Mouse (Mus musculus) MEL (cell line): Measurements from ENCODE around the gene Gm20721. TPM values are rescaled to one million over a fixed set of nuclear protein-coding genes. Genes with fewer than 3 reads are reported as not detected.
A peak's percentile ranks its signal among the peaks of the same experiment; 100 is the strongest.

Experiments
- DNase-seq: peaks from one replicate; pipeline ENCODE4 v3.0.0; 2011; ENCODE audit warnings: low read depth, low spot score
- H3K27ac ChIP-seq: 2 replicates; pipeline ENCODE4 v1.5.1; 2012; ENCODE audit warnings: low read depth, mild to moderate bottlenecking, control low read depth, low read length, moderate library complexity; ENCODE audit not compliant: control insufficient read depth
- H3K27me3 ChIP-seq, 2 experiments: fragments of 150-350 bp in 1 of 2; sonication (generic) in 1 of 2; 2 replicates each; pipeline ENCODE4 v1.6.1; 2012; ENCODE audit warnings: low read length in 2 of 2, mild to moderate bottlenecking in 2 of 2, improper control_type of control experiment in 1 of 2, moderate library complexity in 1 of 2; ENCODE audit not compliant: insufficient read depth in 2 of 2, control insufficient read depth in 1 of 2
- H3K36me3 ChIP-seq, 2 experiments: 2 replicates each; pipeline ENCODE4 v1.6.1; 2012 to 2014; ENCODE audit warnings: low read length in 2 of 2, improper control_type of control experiment in 1 of 2, inconsistent platforms in 1 of 2, mild to moderate bottlenecking in 1 of 2; ENCODE audit not compliant: insufficient read depth in 2 of 2, control insufficient read depth in 1 of 2
- H3K4me1 ChIP-seq, 2 experiments: fragments of 150-350 bp in 1 of 2; sonication (generic) in 1 of 2; 2 replicates each; pipeline ENCODE4 v1.6.1; 2012; ENCODE audit warnings: low read length in 2 of 2, improper control_type of control experiment in 1 of 2, mild to moderate bottlenecking in 1 of 2; ENCODE audit not compliant: insufficient read depth in 2 of 2, control insufficient read depth in 1 of 2
- H3K4me3 ChIP-seq, 2 experiments: fragments of 150-350 bp in 1 of 2; sonication (generic) in 1 of 2; 2 replicates each; pipeline ENCODE4 v1.5.1; 2012; ENCODE audit warnings: low read depth in 2 of 2, low read length in 2 of 2, mild to moderate bottlenecking in 2 of 2, moderate library complexity in 2 of 2, control low read depth in 1 of 2, improper control_type of control experiment in 1 of 2; ENCODE audit not compliant: control insufficient read depth in 1 of 2, insufficient read depth in 1 of 2
- H3K79me2 ChIP-seq: 2 replicates; pipeline ENCODE4 v1.6.1; 2012; ENCODE audit warnings: mild to moderate bottlenecking, low read length, moderate library complexity; ENCODE audit not compliant: control insufficient read depth, poor library complexity, insufficient read depth
- H3K9ac ChIP-seq: 2 replicates; pipeline ENCODE4 v1.6.1; 2012; ENCODE audit warnings: low read depth, mild to moderate bottlenecking, control low read depth, low read length, moderate library complexity; ENCODE audit not compliant: control insufficient read depth, poor library complexity, severe bottlenecking
- H3K9me3 ChIP-seq: fragments of 150-350 bp; sonication (generic); replicated peaks from 2 replicates; pipeline ENCODE4 v1.6.1; 2012; ENCODE audit warnings: mild to moderate bottlenecking, low read length, improper control_type of control experiment, moderate library complexity; ENCODE audit not compliant: insufficient read depth
- BHLHE40 ChIP-seq: IDR thresholded peaks from 2 replicates; pipeline ENCODE4 v1.6.1; 2012; ENCODE audit warnings: low read depth, mild to moderate bottlenecking, inconsistent platforms, low read length, improper control_type of control experiment, borderline replicate concordance
- CHD1 ChIP-seq: IDR thresholded peaks from 2 replicates; pipeline ENCODE4 v1.6.1; 2012; ENCODE audit warnings: low read depth, mild to moderate bottlenecking, inconsistent platforms, low read length, improper control_type of control experiment
- CHD2 ChIP-seq: IDR thresholded peaks from 2 replicates; pipeline ENCODE4 v1.6.1; 2011; ENCODE audit warnings: low read length, improper control_type of control experiment
- CTCF ChIP-seq, 3 experiments: IDR thresholded peaks in 2 of 3; conservative IDR thresholded peaks in 1 of 3; 2 replicates each; pipeline ENCODE4 v1.5.1; 2011 to 2012; ENCODE audit warnings: low read length in 3 of 3, low read depth in 2 of 3, mild to moderate bottlenecking in 2 of 3, improper control_type of control experiment in 1 of 3, inconsistent platforms in 1 of 3, mixed read lengths in 1 of 3, moderate library complexity in 1 of 3; ENCODE audit not compliant: control insufficient read depth in 1 of 3, insufficient read depth in 1 of 3, poor library complexity in 1 of 3, severe bottlenecking in 1 of 3
- E2F4 ChIP-seq: IDR thresholded peaks from 2 replicates; pipeline ENCODE4 v1.6.1; 2011; ENCODE audit warnings: low read depth, low read length, improper control_type of control experiment, borderline replicate concordance
- ELF1 ChIP-seq: IDR thresholded peaks from 2 replicates; pipeline ENCODE4 v1.6.1; 2014; ENCODE audit warnings: low read depth, mild to moderate bottlenecking, inconsistent platforms, low read length, improper control_type of control experiment, moderate library complexity
- ETS1 ChIP-seq: IDR thresholded peaks from 2 replicates; pipeline ENCODE4 v1.6.1; 2012; ENCODE audit warnings: low read depth, mild to moderate bottlenecking, inconsistent platforms, low read length, improper control_type of control experiment, moderate library complexity
- GABPA ChIP-seq: IDR thresholded peaks from 2 replicates; pipeline ENCODE4 v1.6.1; 2012; ENCODE audit warnings: low read depth, mild to moderate bottlenecking, inconsistent platforms, low read length, improper control_type of control experiment, moderate library complexity
- GATA1 ChIP-seq: IDR thresholded peaks from 2 replicates; pipeline ENCODE4 v1.6.1; 2011; ENCODE audit warnings: low read depth, low read length, improper control_type of control experiment
- JUND ChIP-seq: IDR thresholded peaks from 2 replicates; pipeline ENCODE4 v1.6.1; 2011; ENCODE audit warnings: low read depth, mild to moderate bottlenecking, improper control_type of control experiment, low read length
- MAFK ChIP-seq: IDR thresholded peaks from 2 replicates; pipeline ENCODE4 v1.6.1; 2011; ENCODE audit warnings: low read depth, mild to moderate bottlenecking, low read length, improper control_type of control experiment, borderline replicate concordance
- MAX ChIP-seq: IDR thresholded peaks from 2 replicates; pipeline ENCODE4 v1.6.1; 2011; ENCODE audit warnings: low read length, improper control_type of control experiment
- MAZ ChIP-seq: IDR thresholded peaks from 2 replicates; pipeline ENCODE4 v1.6.1; 2012; ENCODE audit warnings: low read depth, mild to moderate bottlenecking, inconsistent platforms, low read length, improper control_type of control experiment
- MEF2A ChIP-seq: IDR thresholded peaks from 2 replicates; pipeline ENCODE4 v1.6.1; 2014; ENCODE audit warnings: low read depth, mild to moderate bottlenecking, inconsistent platforms, low read length, improper control_type of control experiment; ENCODE audit not compliant: poor library complexity, insufficient replicate concordance, severe bottlenecking; ENCODE audit errors: extremely low read depth
- MXI1 ChIP-seq: IDR thresholded peaks from 2 replicates; pipeline ENCODE4 v1.6.1; 2011; ENCODE audit warnings: mild to moderate bottlenecking, low read depth, low read length, improper control_type of control experiment
- MYB ChIP-seq: IDR thresholded peaks from 2 replicates; pipeline ENCODE4 v1.6.1; 2011; ENCODE audit warnings: mild to moderate bottlenecking, low read depth, low read length, improper control_type of control experiment
- MYC ChIP-seq: IDR thresholded peaks from 2 replicates; pipeline ENCODE4 v1.6.1; 2011; ENCODE audit warnings: low read depth, mild to moderate bottlenecking, low read length, improper control_type of control experiment, moderate library complexity
- NELFE ChIP-seq: IDR thresholded peaks from 2 replicates; pipeline ENCODE4 v1.6.1; 2011; ENCODE audit warnings: low read depth, low read length, improper control_type of control experiment
- NRF1 ChIP-seq: IDR thresholded peaks from 2 replicates; pipeline ENCODE4 v1.6.1; 2014; ENCODE audit warnings: low read depth, mild to moderate bottlenecking, inconsistent platforms, low read length, improper control_type of control experiment, moderate library complexity; ENCODE audit not compliant: poor library complexity, insufficient read depth, severe bottlenecking
- POLR2AphosphoS5 ChIP-seq: IDR thresholded peaks from 2 replicates; pipeline ENCODE4 v1.6.1; 2012; ENCODE audit warnings: low read depth, borderline replicate concordance, mild to moderate bottlenecking, inconsistent platforms, low read length, moderate library complexity, mixed read lengths
- RAD21 ChIP-seq: IDR thresholded peaks from 2 replicates; pipeline ENCODE4 v1.6.1; 2011; ENCODE audit warnings: mild to moderate bottlenecking, low read depth, low read length, improper control_type of control experiment
- RCOR1 ChIP-seq: IDR thresholded peaks from 2 replicates; pipeline ENCODE4 v1.6.1; 2012; ENCODE audit warnings: low read depth, mild to moderate bottlenecking, inconsistent platforms, low read length, improper control_type of control experiment
- SIN3A ChIP-seq: IDR thresholded peaks from 2 replicates; pipeline ENCODE4 v1.6.1; 2012; ENCODE audit warnings: low read length, improper control_type of control experiment, inconsistent platforms
- SMC3 ChIP-seq: IDR thresholded peaks from 2 replicates; pipeline ENCODE4 v1.6.1; 2011; ENCODE audit warnings: low read depth, low read length, improper control_type of control experiment
- TAL1 ChIP-seq: IDR thresholded peaks from 2 replicates; pipeline ENCODE4 v1.6.1; 2012; ENCODE audit warnings: mild to moderate bottlenecking, inconsistent platforms, low read length, moderate library complexity, mixed read lengths
- TBP ChIP-seq: IDR thresholded peaks from 2 replicates; pipeline ENCODE4 v1.8.0; 2011; ENCODE audit warnings: low read depth, low read length, improper control_type of control experiment
- TCF12 ChIP-seq: IDR thresholded peaks from 2 replicates; pipeline ENCODE4 v1.6.1; 2014; ENCODE audit warnings: low read depth, mild to moderate bottlenecking, inconsistent platforms, low read length, improper control_type of control experiment, moderate library complexity
- UBTF ChIP-seq: IDR thresholded peaks from 2 replicates; pipeline ENCODE4 v1.6.1; 2012; ENCODE audit warnings: low read depth, mild to moderate bottlenecking, inconsistent platforms, low read length, improper control_type of control experiment, moderate library complexity, borderline replicate concordance; ENCODE audit not compliant: insufficient read depth
- USF2 ChIP-seq, 2 experiments: IDR thresholded peaks; 2 replicates each; pipeline ENCODE4 v1.6.1; 2011 to 2012; ENCODE audit warnings: improper control_type of control experiment in 2 of 2, low read length in 2 of 2, borderline replicate concordance in 1 of 2, inconsistent platforms in 1 of 2, low read depth in 1 of 2, mild to moderate bottlenecking in 1 of 2; ENCODE audit not compliant: insufficient read depth in 1 of 2
- ZC3H11A ChIP-seq: IDR thresholded peaks from 2 replicates; pipeline ENCODE4 v1.6.1; 2012; ENCODE audit warnings: low read depth, mild to moderate bottlenecking, inconsistent platforms, low read length, improper control_type of control experiment
- polyA plus RNA-seq, 2 experiments: library from polyadenylated mRNA; stranded (reverse) in 1 of 2; unstranded in 1 of 2; fragments of >175 nt in 1 of 2; fragments of >200 nt in 1 of 2; gene quantifications; 2 replicates each; pipeline versions ENCODE4 v1.2.1 to v1.2.4; 2012; ENCODE audit warnings: low replicate concordance in 2 of 2, low read depth in 1 of 2; ENCODE audit not compliant: insufficient read length in 2 of 2, insufficient read depth in 1 of 2, missing spikeins in 1 of 2
- total RNA-seq: library from RNA; depleted of rRNA; stranded (reverse); fragments of 300-350 nt; gene quantifications from 2 replicates; pipeline ENCODE4 v1.2.3, GENCODE M21; 2012

Gm20721 gene
- total and polyA plus RNA-seq, 3 experiments, result 34.2 to 171 TPM; not detected in 1

- peaks cover 2% of the 10 kb centered on the region in 2 experiments; a peak in 1 of 4 replicates for H3K4me1 ChIP-seq
- TF ChIP-seq ETS1 (no peak), MYC (no peak), CHD2 (no peak), RAD21 (no peak), SMC3 (no peak), MAX (no peak), TCF12 (no peak), GABPA (no peak), BHLHE40 (no peak), POLR2AphosphoS5 (no peak), JUND (no peak), TAL1 (no peak), NELFE (no peak), CTCF (IDR thresholded peaks at IDR 0.05 in 2 of 3, conservative IDR thresholded peaks at IDR 0.05 in 1 of 3; ENCODE audit: control insufficient read depth in 1 of 3, insufficient read depth in 1 of 3, low read depth in 2 of 3, low read length in 3 of 3, poor library complexity in 1 of 3, severe bottlenecking in 1 of 3) (no peak), UBTF (no peak), CHD1 (no peak), E2F4 (no peak), ZC3H11A (no peak)
- TF ChIP-seq, all 39 proteins: peak for 0
- peaks cover 6 to 8% of the 10 kb centered on the region in 2 experiments for H3K36me3 ChIP-seq
Observed at GRCm38 (mm10) chr2:174337275-174337674, 9.2 kb downstream of the Gm20721 start.

GRCm38 (mm10) chr2:174334415-174334814 lies 12.1 kb downstream of the Gm20721 start:
- Histone ChIP-seq H3K9ac (no peak overlapping the region), H3K79me2 (peaks cover 72% of the 10 kb centered on the region), H3K9me3 (no peaks in the 10 kb centered on the region), H3K4me3 (no peak overlapping the region), H3K36me3 (peaks cover 4 to 18% of the 10 kb centered on the region in 2 experiments), H3K4me1 (peaks cover 2 to 7% of the 10 kb centered on the region in 2 experiments; a peak in 2 of 4 replicates), H3K27ac (no peak overlapping the region), H3K27me3 (no peaks in the 10 kb centered on the region)
- no peak for DNase-seq
- TF ChIP-seq CHD1, result no peak
- no peak for TF ChIP-seq ETS1
- no peak for TF ChIP-seq TAL1
- TF ChIP-seq ELF1, result no peak
- TF ChIP-seq USF2 (IDR thresholded peaks at IDR 0.05; ENCODE audit: borderline replicate concordance in 1 of 2, insufficient read depth in 1 of 2, low read depth in 1 of 2, low read length in 2 of 2), result no peak
- no peak for TF ChIP-seq RCOR1
- TF ChIP-seq SIN3A, result no peak
- no peak for TF ChIP-seq UBTF
- no peak for TF ChIP-seq NRF1
- no peak for TF ChIP-seq MAZ
- no peak for TF ChIP-seq MEF2A
- TF ChIP-seq NELFE, result no peak
- no peak for TF ChIP-seq TBP
- TF ChIP-seq MXI1, result no peak
- TF ChIP-seq MYB, result no peak
- TF ChIP-seq MAFK, result no peak
- no peak for TF ChIP-seq GATA1

More at GRCm38 (mm10) chr2:174337275-174337674, 9.2 kb downstream of the Gm20721 start:
- Histone ChIP-seq H3K79me2 (peaks cover 54% of the 10 kb centered on the region), H3K9ac (no peak overlapping the region), H3K9me3 (no peaks in the 10 kb centered on the region), H3K4me3 (no peak overlapping the region), H3K27me3 (no peaks in the 10 kb centered on the region), H3K27ac (no peak overlapping the region)
- peak; percentile 3 for DNase-seq
